Mouse (Mus musculus): ENCODE results near the gene Foxn2.

The Foxn2 gene

DNA sequence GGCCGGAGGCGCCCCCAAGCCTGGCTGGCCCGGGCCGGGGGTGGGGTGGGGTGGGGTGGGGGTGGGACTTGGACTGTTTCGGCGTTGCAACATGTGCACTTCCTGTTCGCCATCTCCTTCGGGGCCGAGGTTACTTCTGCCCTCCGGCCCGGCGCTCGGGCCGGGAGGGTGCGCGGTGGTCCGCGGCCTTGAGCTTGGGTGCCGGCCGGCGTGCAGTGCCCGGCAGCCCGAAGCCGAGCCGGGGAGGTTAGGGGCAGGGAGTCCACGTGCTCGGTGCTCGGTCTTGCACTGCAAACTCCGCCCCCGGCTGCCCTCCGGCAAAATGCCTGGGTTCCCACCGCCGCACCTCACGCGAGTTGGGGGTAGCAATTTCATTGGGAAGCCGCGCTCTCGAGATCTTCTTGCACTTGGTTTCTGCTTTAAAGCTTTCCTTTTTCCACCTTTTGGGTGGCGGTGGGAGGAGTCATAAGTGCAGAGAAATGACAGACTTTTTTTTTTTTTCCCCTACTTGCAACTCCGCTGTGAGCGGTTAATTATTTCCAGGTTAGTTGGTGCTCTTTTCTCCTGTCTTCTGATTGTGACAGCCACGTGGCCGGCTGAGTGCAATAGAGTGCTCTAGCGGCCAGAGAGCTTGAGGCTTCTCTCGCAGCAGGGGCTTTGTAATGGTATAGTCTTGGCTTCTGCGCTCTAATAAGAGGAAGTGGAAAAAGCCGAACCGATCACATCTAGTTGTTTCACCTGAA, 1.1 kb downstream of the Foxn2 start:
- CTCF ChIA-PET = interaction anchor here (0.7 kb wide), 2 partner anchors 96 to 184 kb away, joined by 3 read pairs; no protein-coding TSS in a partner anchor

DNA sequence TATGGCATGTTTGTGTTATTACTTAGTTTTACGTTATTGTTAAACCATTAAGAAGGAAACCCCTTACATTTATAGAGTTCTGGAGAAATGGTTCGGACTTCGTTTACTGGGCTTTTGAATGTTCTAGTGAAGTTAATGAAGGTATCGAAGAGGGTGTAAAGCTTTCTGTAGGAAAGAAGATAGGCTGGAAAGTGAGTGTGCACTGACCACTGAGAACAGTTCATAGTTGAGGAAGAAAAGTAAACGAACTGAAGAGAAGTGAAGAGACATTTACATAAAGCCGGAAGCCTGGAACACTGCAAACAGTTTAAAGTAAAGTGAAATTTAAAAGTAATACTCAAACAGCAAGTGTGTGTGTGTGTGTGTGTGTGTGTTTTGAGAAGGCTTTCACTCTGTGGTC, 2.1 kb downstream of the Foxn2 start:
- CTCF ChIA-PET = no interaction called here

DNA sequence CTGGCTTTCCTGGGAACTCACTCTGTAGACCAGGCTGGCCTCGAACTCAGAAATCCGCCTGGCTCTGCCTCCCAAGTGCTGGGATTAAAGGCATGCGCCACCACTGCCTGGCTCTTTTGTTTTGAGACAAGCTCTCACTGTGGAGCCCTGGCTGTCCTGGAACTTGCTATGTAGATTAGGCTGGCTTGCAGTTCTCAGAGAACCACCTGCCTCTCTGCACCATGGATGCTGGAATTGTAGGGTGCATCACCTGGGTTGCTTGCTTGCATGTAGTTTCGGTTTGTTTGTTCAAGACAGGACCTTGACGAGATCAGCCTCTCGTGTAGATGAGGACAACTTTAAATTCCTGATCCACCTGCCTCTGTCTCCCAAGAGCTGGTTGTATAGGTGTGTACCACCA, 2.7 kb downstream of the Foxn2 start:
- CTCF ChIA-PET = no interaction called here

DNA sequence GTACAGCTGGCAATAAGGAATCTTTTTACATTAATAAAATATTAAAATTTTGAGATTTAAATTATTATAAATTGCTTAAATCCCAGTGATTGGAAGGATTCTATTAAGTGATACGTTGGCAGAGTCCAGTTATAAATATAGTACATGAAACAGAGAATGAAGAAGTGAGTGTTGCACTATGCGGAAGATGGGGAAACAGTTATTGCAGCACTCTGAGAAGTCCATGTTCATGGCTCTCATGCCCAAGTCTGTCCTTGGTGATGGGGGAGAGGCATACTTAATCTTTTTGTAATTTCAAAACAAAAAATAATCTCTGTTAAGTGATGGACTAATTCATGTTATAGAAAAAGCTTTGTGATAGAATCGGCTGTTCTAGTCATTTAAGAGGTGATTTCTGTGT, 17.6 kb downstream of the Foxn2 start:
- CTCF ChIA-PET = interaction anchor here (0.5 kb wide), 1 partner anchor 24 kb away, joined by 4 read pairs; no protein-coding TSS in a partner anchor

DNA sequence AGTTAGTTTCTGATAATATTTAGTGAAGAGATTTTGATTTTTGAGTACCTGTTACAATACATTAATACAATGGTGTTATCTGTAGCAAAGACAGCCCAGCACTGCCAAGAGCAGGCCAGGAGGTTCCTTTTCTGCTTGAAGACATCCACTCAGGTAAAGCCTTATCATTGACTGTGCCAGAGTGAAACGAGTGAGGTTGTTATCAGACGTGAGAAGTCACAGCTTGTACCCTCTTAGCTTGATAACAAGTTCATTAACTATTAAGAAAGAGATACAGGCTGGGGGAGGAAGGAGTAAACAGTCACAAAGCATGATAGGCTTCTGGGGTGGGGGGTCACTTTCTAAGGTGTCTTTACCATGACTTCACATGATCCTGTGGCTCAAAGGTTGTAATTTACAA, 19.0 kb downstream of the Foxn2 start:
- CTCF ChIA-PET = no interaction called here

DNA sequence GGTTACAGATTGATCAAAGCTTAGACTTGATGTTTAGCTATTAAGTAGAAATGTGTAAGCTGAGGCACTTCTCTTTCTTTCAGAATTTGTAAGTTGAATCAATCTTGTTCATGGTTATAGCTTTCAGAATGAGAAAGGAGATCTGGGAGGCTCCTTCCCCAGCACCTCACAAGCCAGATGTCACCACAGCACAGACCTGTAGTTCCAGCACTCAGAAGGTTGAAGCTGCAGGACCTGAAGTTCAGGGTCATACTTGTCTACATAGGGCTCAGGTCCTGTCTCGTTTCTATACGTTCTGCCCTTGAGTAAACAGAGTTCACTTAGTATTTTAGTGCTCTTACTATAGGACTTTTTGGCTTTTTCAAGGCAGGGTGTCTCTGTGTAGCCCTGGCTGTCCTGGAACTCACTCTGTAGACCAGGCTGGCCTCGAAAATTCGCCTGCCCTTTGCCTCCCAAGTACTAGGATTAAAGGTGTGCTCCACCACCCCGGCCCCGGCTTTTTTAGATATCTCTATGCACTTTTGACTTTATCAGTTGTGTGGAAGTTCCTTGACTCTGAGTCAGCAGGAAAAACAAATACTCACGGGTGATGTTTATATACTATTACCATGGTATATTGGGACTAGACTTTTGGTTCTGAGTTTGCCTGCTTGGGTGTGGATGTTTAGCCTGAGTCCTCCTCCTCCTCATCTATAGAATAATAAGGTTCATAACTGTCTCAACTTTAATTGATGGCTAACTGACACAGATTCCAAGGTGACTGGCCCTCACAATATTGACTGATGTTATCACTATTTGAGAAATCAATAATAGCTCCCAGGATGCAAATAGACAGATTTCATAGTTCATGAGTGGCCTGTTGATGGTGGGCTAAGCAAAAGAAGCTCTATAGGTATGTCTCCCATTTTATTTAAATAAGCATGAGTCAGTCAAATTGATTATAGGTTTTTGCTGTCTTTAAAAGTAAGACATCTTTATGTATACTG, 19.7 kb downstream of the Foxn2 start:
- CTCF ChIA-PET = no interaction called here

DNA sequence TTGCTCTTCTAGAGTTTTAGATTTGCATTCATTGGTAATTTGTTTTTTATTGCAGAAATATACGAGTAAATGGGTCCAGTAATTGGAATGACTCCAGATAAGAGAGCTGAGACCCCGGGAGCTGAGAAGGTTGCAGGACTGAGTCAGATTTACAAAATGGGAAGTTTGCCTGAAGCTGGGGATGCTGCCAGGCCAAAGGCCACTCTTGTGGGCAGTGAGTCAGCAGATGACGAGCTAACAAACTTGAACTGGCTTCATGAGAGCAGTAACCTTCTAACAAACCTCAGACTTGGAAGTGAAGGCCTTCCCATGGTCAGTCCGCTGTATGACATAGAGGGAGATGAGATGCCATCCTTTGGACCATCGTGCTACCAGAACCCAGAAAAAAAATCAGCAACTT, 22.1 kb downstream of the Foxn2 start:
- CTCF ChIA-PET = interaction anchor here (0.7 kb wide), 1 partner anchor 483 kb away, joined by 3 read pairs; no protein-coding TSS in a partner anchor

DNA sequence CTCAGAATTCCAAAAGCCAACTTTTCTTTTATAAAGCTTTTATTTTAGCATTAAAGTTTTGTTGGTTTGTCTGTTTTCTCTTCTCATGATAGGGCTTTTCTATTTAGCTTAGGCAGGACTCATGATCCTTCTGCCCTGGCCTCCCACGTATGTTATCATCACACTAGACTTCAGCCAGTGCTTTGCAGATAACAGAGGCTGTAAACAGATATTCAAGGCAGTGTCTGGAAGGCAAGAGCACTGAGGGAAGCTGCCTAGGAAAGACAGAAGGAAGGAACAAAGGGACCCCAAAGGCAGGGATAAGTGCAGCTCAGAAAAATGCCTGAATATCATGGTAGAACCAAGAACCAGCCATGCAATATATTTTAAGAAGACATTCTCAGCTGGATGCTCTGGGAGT, 26.1 kb downstream of the Foxn2 start:
- CTCF ChIA-PET = no interaction called here

DNA sequence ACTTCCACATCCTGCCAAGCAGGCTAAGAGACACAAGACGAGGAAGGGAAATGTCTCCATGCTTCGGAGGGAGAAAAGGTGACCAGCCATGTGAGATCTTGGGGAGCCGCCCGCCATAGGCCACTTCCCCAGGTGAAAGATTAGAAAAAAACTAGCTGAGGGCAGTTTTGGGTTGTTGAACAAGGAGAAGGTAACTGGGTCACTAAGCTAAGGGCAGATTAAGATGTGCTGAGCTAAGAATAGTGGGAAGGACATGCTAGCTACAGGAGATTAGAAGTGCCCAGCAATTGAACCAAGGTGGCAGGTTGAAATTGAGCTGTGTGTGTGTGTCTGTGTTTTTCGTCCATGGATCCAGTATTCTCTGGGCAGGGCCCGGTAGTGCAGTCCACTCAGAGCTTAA, 27.2 kb downstream of the Foxn2 start:
- CTCF ChIA-PET = interaction anchor here (0.6 kb wide), 1 partner anchor 115 kb away, joined by 4 read pairs; no protein-coding TSS in a partner anchor

DNA sequence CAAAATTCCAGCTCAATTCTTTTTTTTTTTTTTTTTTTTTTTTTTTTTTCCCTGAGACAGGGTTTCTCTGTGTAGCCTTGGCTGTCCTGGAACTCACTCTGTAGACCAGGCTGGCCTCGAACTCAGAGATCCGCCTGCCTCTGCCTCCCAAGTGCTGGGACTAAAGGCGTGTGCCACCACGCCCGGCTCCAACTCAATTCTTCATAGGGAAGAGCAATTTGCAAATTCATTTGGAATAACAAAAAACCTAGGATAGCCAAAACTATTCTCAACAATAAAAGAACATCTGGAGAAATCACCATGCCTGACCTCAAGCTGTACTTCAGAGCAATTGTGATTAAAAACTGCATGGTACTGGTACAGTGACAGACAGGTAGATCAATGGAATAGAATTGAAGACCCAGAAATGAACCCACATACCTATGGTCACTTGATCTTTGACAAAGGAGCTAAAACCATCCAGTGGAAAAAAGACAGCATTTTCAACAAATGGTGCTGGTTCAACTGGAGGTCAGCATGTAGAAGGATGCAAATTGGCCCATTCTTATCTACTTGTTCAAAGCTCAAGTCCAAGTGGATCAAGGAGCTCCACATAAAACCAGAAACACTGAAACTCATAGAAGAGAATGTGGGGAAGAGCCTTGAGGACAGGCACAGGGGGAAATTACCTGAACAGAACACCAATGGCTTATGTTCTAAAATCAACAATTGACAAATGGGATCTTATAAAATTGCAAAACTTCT, 28.3 kb downstream of the Foxn2 start:
- CTCF ChIA-PET = interaction anchor here (0.7 kb wide), 1 partner anchor 515 kb away, joined by 3 read pairs; no protein-coding TSS in a partner anchor

DNA sequence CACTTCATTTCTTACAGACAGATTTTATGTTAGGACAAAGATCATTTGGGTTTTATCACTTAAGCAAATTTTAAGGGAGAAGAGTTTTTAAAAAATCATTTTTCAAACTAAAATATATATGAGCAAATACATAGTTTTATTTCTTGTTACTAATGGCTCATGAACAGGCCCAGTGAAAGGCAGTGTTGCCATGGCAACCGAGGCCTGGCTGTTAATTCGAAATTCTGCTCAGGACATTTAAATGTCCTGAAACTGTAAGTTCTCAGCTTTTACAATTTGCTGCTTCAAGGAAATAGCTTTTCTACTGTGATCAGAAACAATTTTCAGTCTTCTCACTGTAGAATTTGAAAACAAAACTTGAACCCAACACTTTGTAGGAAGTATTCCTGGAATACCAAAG, 33.3 kb downstream of the Foxn2 start:
- CTCF ChIA-PET = interaction anchor here (0.6 kb wide), 1 partner anchor 169 kb away, joined by 3 read pairs; no protein-coding TSS in a partner anchor

DNA sequence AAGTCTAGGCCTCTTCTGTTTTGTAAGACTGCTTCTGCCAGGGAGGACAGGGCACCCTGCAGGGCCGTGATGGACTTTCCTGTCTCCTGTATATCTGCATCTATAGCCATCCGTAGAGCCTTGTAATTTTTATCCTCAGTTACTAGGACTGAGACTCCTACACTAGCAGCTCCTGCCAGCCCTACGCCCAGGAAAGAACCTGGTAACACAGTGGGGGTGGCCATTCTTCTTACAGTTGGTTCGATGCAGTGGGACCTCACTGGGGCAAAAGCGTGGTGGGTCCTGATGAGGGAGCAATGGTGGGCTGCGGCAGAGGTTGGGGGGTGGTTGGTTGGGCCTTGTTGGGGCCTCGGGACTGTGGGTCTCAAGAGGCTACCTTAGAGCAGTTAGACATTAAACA, 36.7 kb downstream of the Foxn2 start:
- CTCF ChIA-PET = no interaction called here

DNA sequence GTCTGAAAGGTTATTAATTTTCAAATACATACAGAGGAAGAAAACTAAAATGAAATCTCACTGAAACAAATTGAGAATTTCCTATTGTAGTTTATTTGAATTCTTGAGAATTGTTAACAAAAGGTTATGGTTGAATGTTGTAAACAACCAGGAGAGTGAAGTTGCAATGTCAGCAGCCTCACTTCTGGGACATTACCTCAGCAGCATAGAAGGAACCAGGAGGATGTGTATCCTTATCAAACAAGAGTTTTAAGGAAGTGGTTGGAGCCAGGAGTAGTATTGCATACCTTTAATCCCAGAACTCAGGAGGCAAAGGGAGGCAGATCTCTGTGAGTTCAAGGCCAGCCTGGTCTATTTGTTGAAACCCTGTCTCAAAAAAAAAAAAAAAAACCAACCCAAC, 37.2 kb downstream of the Foxn2 start:
- CTCF ChIA-PET = no interaction called here

DNA sequence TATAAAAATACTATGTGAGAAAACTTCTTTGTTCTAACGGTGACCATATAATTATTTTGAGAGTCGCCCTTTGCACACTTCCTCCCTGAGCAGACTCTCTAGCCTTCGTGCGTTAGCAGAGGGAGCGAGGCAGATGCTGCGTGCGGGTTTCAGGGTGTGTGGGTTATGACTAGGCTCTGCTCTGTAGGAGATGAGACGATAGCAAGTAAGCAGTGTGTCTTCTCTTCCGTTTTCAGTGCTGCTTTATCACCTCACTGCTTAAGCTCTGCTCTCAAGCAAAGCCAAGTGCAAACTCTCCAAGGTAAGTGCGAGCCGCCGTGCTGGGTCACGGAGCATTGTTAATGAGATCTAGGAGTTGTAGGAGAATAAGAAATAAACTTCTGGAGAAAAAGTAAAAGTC, 38.5 kb downstream of the Foxn2 start:
- CTCF ChIA-PET = no interaction called here

DNA sequence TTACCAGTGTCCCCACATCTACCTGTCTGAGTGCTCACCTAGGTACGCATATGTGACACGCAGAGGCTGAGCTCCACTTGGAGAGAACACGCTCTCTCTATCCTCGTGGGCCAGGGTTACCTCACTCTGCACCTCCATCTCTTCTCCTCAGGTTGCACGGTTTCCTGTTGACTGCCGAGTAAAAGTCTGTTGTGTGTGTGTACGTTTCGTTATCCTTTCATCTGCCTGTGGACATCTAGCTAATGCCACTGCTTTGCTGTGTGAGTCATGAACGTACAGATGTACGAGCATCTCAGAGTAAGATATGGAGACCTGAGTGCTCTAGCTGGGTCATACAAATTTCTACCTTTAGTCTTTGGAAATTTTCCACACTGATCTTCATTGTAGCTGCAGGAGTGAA, 39.9 kb downstream of the Foxn2 start:
- CTCF ChIA-PET = no interaction called here

DNA sequence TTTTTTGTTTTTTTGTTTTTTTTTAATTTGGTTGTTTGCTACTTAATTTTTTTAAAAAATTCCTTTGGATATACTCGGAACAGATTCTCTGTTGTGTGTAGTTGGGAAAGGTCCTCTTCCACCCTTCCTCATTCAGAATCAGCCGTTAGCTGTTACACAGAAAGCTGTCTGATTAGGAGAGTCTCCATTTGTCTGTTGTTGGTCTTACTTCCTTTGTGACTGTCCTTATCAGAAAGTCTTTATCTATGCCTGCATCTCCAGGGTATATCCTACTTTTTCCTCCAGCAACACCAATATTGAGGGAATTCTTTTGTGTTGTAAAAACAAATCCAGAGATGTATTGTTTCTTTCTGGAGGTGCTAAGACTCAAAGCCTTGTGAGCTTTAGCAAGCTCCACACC, 40.6 kb downstream of the Foxn2 start:
- CTCF ChIA-PET = no interaction called here

DNA sequence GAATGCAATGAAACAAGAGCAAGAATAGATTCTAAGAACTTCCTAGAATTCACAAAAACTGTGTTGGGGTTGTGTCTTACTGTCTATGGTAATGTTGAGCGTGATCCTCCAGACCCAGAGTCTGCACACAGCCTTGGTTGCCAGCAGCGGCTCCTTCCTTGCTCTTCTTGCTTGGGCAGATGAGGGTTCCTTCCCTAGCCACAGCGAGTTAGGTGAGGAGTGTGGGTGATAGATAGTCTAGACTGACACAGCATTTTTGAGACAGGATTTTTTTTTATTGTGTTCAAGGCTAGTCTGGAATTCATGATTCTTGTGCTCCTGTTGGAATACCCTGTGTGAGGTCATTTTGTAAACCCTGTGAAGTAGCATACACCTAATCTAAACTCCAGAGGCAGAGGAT, 41.1 kb downstream of the Foxn2 start:
- CTCF ChIA-PET = no interaction called here

DNA sequence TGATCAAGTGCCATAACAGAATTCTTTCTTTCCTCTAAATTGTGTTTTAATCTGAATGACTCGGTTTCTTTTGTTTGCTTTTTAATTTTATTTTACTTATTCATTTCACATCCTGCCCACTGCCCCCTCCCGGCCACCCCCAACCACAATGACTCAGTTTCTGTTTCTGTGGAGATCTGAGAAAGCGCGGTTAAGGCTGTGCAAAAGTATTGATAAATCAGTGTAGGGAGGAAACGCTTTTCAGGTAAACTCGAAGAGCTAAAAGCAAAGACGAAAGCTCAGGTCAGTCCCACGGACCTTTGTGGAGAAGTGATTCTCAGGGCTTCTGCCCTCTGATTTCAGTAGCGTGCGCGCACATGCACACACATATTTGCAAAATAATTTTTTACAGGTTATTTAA, 44.0 kb downstream of the Foxn2 start:
- CTCF ChIA-PET = no interaction called here

DNA sequence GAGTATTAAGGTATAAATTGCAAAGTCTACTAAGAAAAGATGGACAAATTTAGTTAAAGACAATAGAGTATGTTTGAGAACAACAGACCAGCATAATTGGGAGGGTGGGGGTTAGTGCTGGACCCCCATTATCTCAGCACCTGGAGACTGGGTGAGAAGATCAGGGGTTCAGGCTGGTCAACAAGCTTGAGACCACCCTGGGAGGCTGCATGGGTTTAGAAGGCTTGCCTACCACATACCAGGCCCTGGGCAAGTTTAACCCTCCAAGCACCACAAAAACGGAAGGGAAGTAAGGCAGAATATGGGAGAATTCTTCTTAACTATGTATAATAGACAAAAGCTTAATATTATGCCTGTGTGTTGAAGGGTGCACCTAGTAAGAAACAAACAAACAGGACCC, 44.4 kb downstream of the Foxn2 start:
- CTCF ChIA-PET = no interaction called here

DNA sequence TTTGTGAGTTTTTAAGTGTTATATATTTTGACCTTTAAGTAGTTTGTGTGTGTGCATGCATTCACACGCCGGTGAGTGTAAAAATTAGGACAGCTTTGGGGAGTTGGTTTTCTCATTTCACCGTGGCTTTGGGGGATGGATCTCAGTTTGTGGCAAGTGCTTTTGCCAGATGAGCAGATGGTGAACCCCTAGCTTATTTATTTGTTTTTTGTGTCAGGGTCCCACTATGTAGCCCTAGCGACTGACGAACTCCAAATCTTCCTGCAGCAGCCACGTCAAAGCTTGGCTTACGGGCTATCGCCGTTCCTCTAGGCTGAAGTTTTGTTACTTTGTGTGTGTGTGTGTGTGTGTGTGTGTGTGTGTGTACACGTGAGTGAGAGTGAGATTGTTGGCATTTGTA, 50.0 kb downstream of the Foxn2 start:
- CTCF ChIA-PET = interaction anchor here (0.9 kb wide), 1 partner anchor 340 kb away, joined by 12 read pairs; no protein-coding TSS in a partner anchor

DNA sequence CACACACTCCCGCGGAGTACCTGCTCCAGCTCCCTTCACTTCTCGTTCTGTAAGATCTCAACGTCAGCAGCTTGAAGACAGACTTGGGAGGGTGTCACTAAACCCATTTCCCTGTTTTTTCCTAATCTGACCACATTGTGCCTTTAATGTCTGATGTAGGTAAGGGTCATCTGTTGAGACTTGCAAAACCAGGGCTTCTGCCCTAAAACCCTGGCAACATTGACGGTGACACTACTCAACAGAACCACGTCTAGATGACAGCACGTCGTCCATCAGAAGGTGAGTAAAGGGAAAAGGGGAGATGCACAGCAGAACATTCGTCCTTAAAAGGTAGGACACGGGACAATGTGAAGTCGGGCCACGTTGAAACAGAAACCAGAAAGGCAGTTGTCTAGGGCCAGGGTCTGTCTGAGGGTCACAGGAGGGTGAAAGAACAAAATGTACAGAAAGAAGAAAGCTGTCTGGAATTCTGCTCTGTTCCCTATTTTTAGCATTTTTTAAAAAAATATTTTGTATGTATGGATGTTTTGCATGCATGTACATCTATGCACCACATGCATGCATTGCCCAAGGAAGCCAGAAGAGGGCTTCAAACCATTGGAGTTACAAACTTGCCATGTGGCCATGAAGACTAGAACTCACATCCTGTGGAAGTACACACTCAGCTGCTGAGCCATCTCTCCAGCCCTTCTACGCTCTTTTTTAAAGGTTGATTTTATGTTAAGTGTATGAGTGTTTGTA, 51.0 kb downstream of the Foxn2 start:
- CTCF ChIA-PET = interaction anchor here (0.6 to 1.3 kb wide), 2 partner anchors 17 to 149 kb away, joined by 3 to 4 read pairs; no protein-coding TSS in a partner anchor
